Mouse (Mus musculus): ENCODE measurements around the gene Kirrel.

GRCm38 (mm10) chr3:87173103-87173444, 1.5 kb downstream of the Kirrel start:
- TF ChIP-seq CTCF (IDR thresholded peaks at IDR 0.05; ENCODE audit: borderline replicate concordance, extremely low read depth, insufficient read depth, insufficient read length) (no peak), POLR2A (IDR thresholded peaks at IDR 0.05; ENCODE audit: borderline replicate concordance, extremely low read depth, insufficient read depth, insufficient read length, poor library complexity, severe bottlenecking) (no peak)
